Mouse (Mus musculus): Measurements from ENCODE around the gene Gnao1. TPM values are rescaled to one million over a fixed set of nuclear protein-coding genes. Genes with fewer than 3 reads are reported as not detected.
A peak's percentile ranks its signal among the peaks of the same experiment; 100 is the strongest.

The Gnao1 gene
- polyA plus RNA-seq, 1 experiment from 2014 or later: 38.9 TPM

- Histone ChIP-seq H3K27me3 (ENCODE audit: control insufficient read depth, insufficient read depth, low read length) (no peaks in the 10 kb centered on the region), H3K9me3 (ENCODE audit: control insufficient read depth, low read length) (no peaks in the 10 kb centered on the region), H3K4me1 (replicated peaks; ENCODE audit: control insufficient read depth, insufficient read depth, low read length) (no peaks in the 10 kb centered on the region), H3K9ac (ENCODE audit: low read depth, low read length) (no peak overlapping the region), H3K27ac (ENCODE audit: low read depth, low read length) (no peak overlapping the region), H3K36me3 (ENCODE audit: control insufficient read depth, insufficient read depth, low read length) (no peaks in the 10 kb centered on the region), H3K4me3 (ENCODE audit: low read depth, low read length) (no peak overlapping the region), H3K4me2 (replicated peaks; ENCODE audit: low read depth, low read length) (no peak overlapping the region)
- 31% methylated on average over 6 of the region's 6 CpGs for WGBS
- ATAC-seq (ENCODE audit: low FRiP score) (peak; percentile 63), DNase-seq (ENCODE audit: low spot score) (peak; percentile 87)
Measured at GRCm38 (mm10) chr8:93932873-93933272, 123.1 kb downstream of the Gnao1 start.

GRCm38 (mm10) chr8:93933288-93933687 is 123.5 kb downstream of the Gnao1 start:
- no peaks in the 10 kb centered on the region for H3K9me3 ChIP-seq (ENCODE audit: control insufficient read depth, low read length)
- H3K27ac ChIP-seq (ENCODE audit: low read depth, low read length): no peak overlapping the region
- 91% methylated on average over 2 of the region's 2 CpGs for WGBS
- ATAC-seq (ENCODE audit: low FRiP score): no peak
- H3K4me3 ChIP-seq (ENCODE audit: low read depth, low read length): no peak overlapping the region
- no peak for DNase-seq (ENCODE audit: low spot score)
- no peaks in the 10 kb centered on the region for H3K4me1 ChIP-seq (replicated peaks; ENCODE audit: control insufficient read depth, insufficient read depth, low read length)
- no peaks in the 10 kb centered on the region for H3K36me3 ChIP-seq (ENCODE audit: control insufficient read depth, insufficient read depth, low read length)
- H3K4me2 ChIP-seq (replicated peaks; ENCODE audit: low read depth, low read length): no peak overlapping the region
- no peak overlapping the region for H3K9ac ChIP-seq (ENCODE audit: low read depth, low read length)
- no peaks in the 10 kb centered on the region for H3K27me3 ChIP-seq (ENCODE audit: control insufficient read depth, insufficient read depth, low read length)

- Histone ChIP-seq H3K36me3 (ENCODE audit: control insufficient read depth, insufficient read depth, low read length) (no peaks in the 10 kb centered on the region), H3K4me3 (ENCODE audit: low read depth, low read length) (no peak overlapping the region), H3K27me3 (ENCODE audit: control insufficient read depth, insufficient read depth, low read length) (no peaks in the 10 kb centered on the region), H3K4me2 (replicated peaks; ENCODE audit: low read depth, low read length) (no peak overlapping the region), H3K27ac (ENCODE audit: low read depth, low read length) (no peak overlapping the region), H3K4me1 (replicated peaks; ENCODE audit: control insufficient read depth, insufficient read depth, low read length) (no peaks in the 10 kb centered on the region), H3K9me3 (ENCODE audit: control insufficient read depth, low read length) (no peaks in the 10 kb centered on the region), H3K9ac (ENCODE audit: low read depth, low read length) (no peak overlapping the region)
- DNase-seq (ENCODE audit: low spot score) (no peak), ATAC-seq (ENCODE audit: low FRiP score) (no peak)
- 88% methylated on average over 3 of the region's 3 CpGs for WGBS
Measured at GRCm38 (mm10) chr8:93938193-93938592, 128.4 kb downstream of the Gnao1 start.

- 70% methylated on average over 11 of the region's 11 CpGs for WGBS
- Histone ChIP-seq H3K27ac (ENCODE audit: low read depth, low read length) (no peak overlapping the region), H3K9ac (ENCODE audit: low read depth, low read length) (no peak overlapping the region), H3K27me3 (ENCODE audit: control insufficient read depth, insufficient read depth, low read length) (no peaks in the 10 kb centered on the region), H3K4me3 (ENCODE audit: low read depth, low read length) (no peak overlapping the region), H3K36me3 (ENCODE audit: control insufficient read depth, insufficient read depth, low read length) (no peaks in the 10 kb centered on the region), H3K9me3 (ENCODE audit: control insufficient read depth, low read length) (no peaks in the 10 kb centered on the region), H3K4me1 (replicated peaks; ENCODE audit: control insufficient read depth, insufficient read depth, low read length) (no peaks in the 10 kb centered on the region), H3K4me2 (replicated peaks; ENCODE audit: low read depth, low read length) (no peak overlapping the region)
- ATAC-seq (ENCODE audit: low FRiP score) (no peak), DNase-seq (ENCODE audit: low spot score) (no peak)
Measured at GRCm38 (mm10) chr8:93940542-93941423, 131.0 kb downstream of the Gnao1 start.

- Histone ChIP-seq H3K9me3 (ENCODE audit: control insufficient read depth, low read length) (no peaks in the 10 kb centered on the region), H3K4me3 (ENCODE audit: low read depth, low read length) (no peak overlapping the region), H3K36me3 (ENCODE audit: control insufficient read depth, insufficient read depth, low read length) (no peaks in the 10 kb centered on the region), H3K4me1 (replicated peaks; ENCODE audit: control insufficient read depth, insufficient read depth, low read length) (no peaks in the 10 kb centered on the region), H3K9ac (ENCODE audit: low read depth, low read length) (no peak overlapping the region), H3K27ac (ENCODE audit: low read depth, low read length) (no peak overlapping the region), H3K4me2 (replicated peaks; ENCODE audit: low read depth, low read length) (no peak overlapping the region), H3K27me3 (ENCODE audit: control insufficient read depth, insufficient read depth, low read length) (no peaks in the 10 kb centered on the region)
- ATAC-seq (ENCODE audit: low FRiP score) (no peak), DNase-seq (ENCODE audit: low spot score) (no peak)
- 82% methylated on average over 4 of the region's 4 CpGs for WGBS
Measured at GRCm38 (mm10) chr8:93941636-93942054, 131.9 kb downstream of the Gnao1 start.

GRCm38 (mm10) chr8:93945781-93946180 is 136.0 kb downstream of the Gnao1 start:
- H3K4me1 ChIP-seq (replicated peaks; ENCODE audit: control insufficient read depth, insufficient read depth, low read length): no peaks in the 10 kb centered on the region
- no peak overlapping the region for H3K27ac ChIP-seq (ENCODE audit: low read depth, low read length)
- WGBS: 68% methylated on average over 4 of the region's 4 CpGs
- no peak overlapping the region for H3K4me3 ChIP-seq (ENCODE audit: low read depth, low read length)
- ATAC-seq (ENCODE audit: low FRiP score) (no peak), DNase-seq (ENCODE audit: low spot score) (no peak)
- no peaks in the 10 kb centered on the region for H3K9me3 ChIP-seq (ENCODE audit: control insufficient read depth, low read length)
- no peak overlapping the region for H3K4me2 ChIP-seq (replicated peaks; ENCODE audit: low read depth, low read length)
- no peaks in the 10 kb centered on the region for H3K27me3 ChIP-seq (ENCODE audit: control insufficient read depth, insufficient read depth, low read length)
- 0 out of 2 replicates have a peak, but pooled peaks cover 2% of the 10 kb centered on the region for H3K36me3 ChIP-seq (ENCODE audit: control insufficient read depth, insufficient read depth, low read length)
- H3K9ac ChIP-seq (ENCODE audit: low read depth, low read length): no peak overlapping the region

GRCm38 (mm10) chr8:93946397-93946796 is 136.6 kb downstream of the Gnao1 start:
- H3K27ac ChIP-seq (ENCODE audit: low read depth, low read length): no peak overlapping the region
- 0 out of 2 replicates have a peak, but pooled peaks cover 2% of the 10 kb centered on the region for H3K36me3 ChIP-seq (ENCODE audit: control insufficient read depth, insufficient read depth, low read length)
- DNase-seq (ENCODE audit: low spot score) (no peak), ATAC-seq (ENCODE audit: low FRiP score) (no peak)
- no peaks in the 10 kb centered on the region for H3K4me1 ChIP-seq (replicated peaks; ENCODE audit: control insufficient read depth, insufficient read depth, low read length)
- no peaks in the 10 kb centered on the region for H3K27me3 ChIP-seq (ENCODE audit: control insufficient read depth, insufficient read depth, low read length)
- H3K4me2 ChIP-seq (replicated peaks; ENCODE audit: low read depth, low read length): no peak overlapping the region
- no peaks in the 10 kb centered on the region for H3K9me3 ChIP-seq (ENCODE audit: control insufficient read depth, low read length)
- WGBS: 100% methylated on average over 1 of the region's 1 CpGs
- no peak overlapping the region for H3K9ac ChIP-seq (ENCODE audit: low read depth, low read length)
- H3K4me3 ChIP-seq (ENCODE audit: low read depth, low read length): no peak overlapping the region

GRCm38 (mm10) chr8:93950133-93950532 is 140.4 kb downstream of the Gnao1 start:
- Histone ChIP-seq H3K9me3 (ENCODE audit: control insufficient read depth, low read length) (no peaks in the 10 kb centered on the region), H3K4me2 (replicated peaks; ENCODE audit: low read depth, low read length) (no peak overlapping the region), H3K9ac (ENCODE audit: low read depth, low read length) (no peak overlapping the region), H3K4me3 (ENCODE audit: low read depth, low read length) (no peak overlapping the region), H3K27me3 (ENCODE audit: control insufficient read depth, insufficient read depth, low read length) (no peaks in the 10 kb centered on the region), H3K4me1 (replicated peaks; ENCODE audit: control insufficient read depth, insufficient read depth, low read length) (no peaks in the 10 kb centered on the region), H3K36me3 (ENCODE audit: control insufficient read depth, insufficient read depth, low read length) (0 out of 2 replicates have a peak, but pooled peaks cover 2% of the 10 kb centered on the region), H3K27ac (ENCODE audit: low read depth, low read length) (no peak overlapping the region)
- WGBS: 86% methylated on average over 14 of the region's 14 CpGs
- no peak for DNase-seq (ENCODE audit: low spot score)
- no peak for ATAC-seq (ENCODE audit: low FRiP score)

GRCm38 (mm10) chr8:93952511-93952910 is 142.7 kb downstream of the Gnao1 start:
- Histone ChIP-seq H3K36me3 (ENCODE audit: control insufficient read depth, insufficient read depth, low read length) (peaks cover 2% of the 10 kb centered on the region; the same call in 1 of the 2 replicates), H3K27me3 (ENCODE audit: control insufficient read depth, insufficient read depth, low read length) (no peaks in the 10 kb centered on the region), H3K9me3 (ENCODE audit: control insufficient read depth, low read length) (no peaks in the 10 kb centered on the region), H3K9ac (ENCODE audit: low read depth, low read length) (no peak overlapping the region), H3K4me3 (ENCODE audit: low read depth, low read length) (no peak overlapping the region), H3K4me2 (replicated peaks; ENCODE audit: low read depth, low read length) (no peak overlapping the region), H3K4me1 (replicated peaks; ENCODE audit: control insufficient read depth, insufficient read depth, low read length) (no peaks in the 10 kb centered on the region), H3K27ac (ENCODE audit: low read depth, low read length) (no peak overlapping the region)
- no peak for DNase-seq (ENCODE audit: low spot score)
- WGBS: 83% methylated on average over 9 of the region's 9 CpGs
- no peak for ATAC-seq (ENCODE audit: low FRiP score)
